Mouse (Mus musculus) liver, adult 2 months (tissue): ENCODE data around the gene Rgmb. TPM values are rescaled to one million over a fixed set of nuclear protein-coding genes. Genes with fewer than 3 reads are reported as not detected.

Experiments
- DNase-seq: peaks from one replicate; pipeline ENCODE4 v3.0.0-alpha.2; 2011; ENCODE audit warnings: low read depth, low spot score; ENCODE audit errors: extremely low read depth
- H3K27ac ChIP-seq: fragments of 200-500 bp; replicated peaks from 2 replicates; pipeline ENCODE4 v1.5.1; 2012; ENCODE audit warnings: low read depth, mild to moderate bottlenecking, control low read depth, inconsistent platforms, low read length; ENCODE audit not compliant: insufficient read depth
- H3K27me3 ChIP-seq: fragments of 200-500 bp; 2 replicates; pipeline ENCODE4 v1.6.1; 2012; ENCODE audit warnings: mild to moderate bottlenecking, moderate library complexity, low read length, inconsistent platforms; ENCODE audit not compliant: control insufficient read depth, insufficient read depth
- H3K36me3 ChIP-seq: fragments of 200-500 bp; 2 replicates; pipeline ENCODE4 v1.6.1; 2012; ENCODE audit warnings: low read length, inconsistent platforms; ENCODE audit not compliant: control insufficient read depth, insufficient read depth
- H3K4me1 ChIP-seq: fragments of 200-500 bp; 2 replicates; pipeline ENCODE4 v1.6.1; 2011; ENCODE audit warnings: low read length; ENCODE audit not compliant: control insufficient read depth, insufficient read depth
- H3K4me3 ChIP-seq: fragments of 200-500 bp; 2 replicates; pipeline ENCODE4 v1.5.1; 2011; ENCODE audit warnings: low read depth, mild to moderate bottlenecking, control low read depth, low read length, moderate library complexity; ENCODE audit not compliant: insufficient read depth
- H3K79me2 ChIP-seq: fragments of 200-500 bp; 2 replicates; pipeline ENCODE4 v1.6.1; 2012; ENCODE audit warnings: inconsistent platforms, mild to moderate bottlenecking, low read length, moderate library complexity; ENCODE audit not compliant: control insufficient read depth, insufficient read depth
- H3K9ac ChIP-seq: fragments of 200-500 bp; 2 replicates; pipeline ENCODE4 v1.6.1; 2012; ENCODE audit warnings: low read depth, mild to moderate bottlenecking, control low read depth, inconsistent platforms, low read length
- CTCF ChIP-seq: fragments of 200-500 bp; IDR thresholded peaks from 2 replicates; pipeline ENCODE4 v1.5.1; 2011; ENCODE audit warnings: low read depth, low read length, control low read depth
- POLR2A ChIP-seq: fragments of 200-500 bp; IDR thresholded peaks from 2 replicates; pipeline ENCODE4 v1.6.1; 2011; ENCODE audit warnings: low read length, control low read depth; ENCODE audit not compliant: insufficient read depth; ENCODE audit errors: extremely low read depth
- WGBS: fragments of 180-500 bp; shearing (Covaris S2); methylation state at CpG from one replicate; pipeline ENCODE4 v1.1.7; 2018; 5-methylcytosine and 5-hydroxymethylcytosine counted together
- polyA plus RNA-seq: library from polyadenylated mRNA; depleted of rRNA; stranded (reverse); fragments of >200 nt; gene quantifications from 2 replicates; pipeline ENCODE4 v1.2.3, GENCODE M21; 2012
- total RNA-seq: library from RNA; depleted of rRNA; stranded (reverse); fragments of >200 nt; gene quantifications from 2 replicates; pipeline ENCODE4 v1.2.3, GENCODE M21; 2014

Rgmb gene
- total and polyA plus RNA-seq, 2 experiments = 1.6 to 1.7 TPM

- no peak for TF ChIP-seq POLR2A
- TF ChIP-seq CTCF = no peak
- Histone ChIP-seq H3K27ac (no peak overlapping the region), H3K4me3 (no peak overlapping the region), H3K4me1 (peaks cover 3% of the 10 kb centered on the region; the same call in 1 of the 2 replicates), H3K79me2 (0 out of 2 replicates have a peak, but pooled peaks cover 7% of the 10 kb centered on the region), H3K9ac (no peak overlapping the region), H3K36me3 (no peaks in the 10 kb centered on the region), H3K27me3 (peaks cover 19% of the 10 kb centered on the region)
- WGBS = 6% methylated on average over 20 of the region's 20 CpGs
- no peak for DNase-seq
Observed at GRCm38 (mm10) chr17:15829198-15830170, 1.4 kb downstream of the Rgmb start.

- 64% methylated on average over 8 of the region's 8 CpGs for WGBS
Observed at GRCm38 (mm10) chr17:15828131-15828917, 2.5 kb downstream of the Rgmb start.

GRCm38 (mm10) chr17:15826928-15827327 is 3.9 kb downstream of the Rgmb start:
- no peak for DNase-seq
- Histone ChIP-seq H3K27me3 (peaks cover 16% of the 10 kb centered on the region), H3K4me3 (peak overlapping the region; percentile 34), H3K27ac (no peak overlapping the region; the same call in 1 of the 2 replicates), H3K36me3 (no peaks in the 10 kb centered on the region), H3K4me1 (peaks cover 5% of the 10 kb centered on the region; the same call in 1 of the 2 replicates), H3K9ac (peak overlapping the region; percentile 32), H3K79me2 (peaks cover 13% of the 10 kb centered on the region; the same call in 1 of the 2 replicates)
- TF ChIP-seq POLR2A = no peak
- TF ChIP-seq CTCF = no peak
- WGBS = 1% methylated on average over 18 of the region's 18 CpGs

More at GRCm38 (mm10) chr17:15828131-15828917, 2.5 kb downstream of the Rgmb start:
- Histone ChIP-seq H3K4me3 (no peak overlapping the region), H3K9ac (no peak overlapping the region), H3K27ac (no peak overlapping the region), H3K79me2 (peaks cover 13% of the 10 kb centered on the region; the same call in 1 of the 2 replicates), H3K27me3 (peaks cover 18% of the 10 kb centered on the region), H3K36me3 (no peaks in the 10 kb centered on the region), H3K4me1 (peaks cover 5% of the 10 kb centered on the region; the same call in 1 of the 2 replicates)
- no peak for DNase-seq
- no peak for TF ChIP-seq POLR2A
- no peak for TF ChIP-seq CTCF

- Histone ChIP-seq H3K27ac (peak overlapping the region; percentile 41; the same call in 1 of the 2 replicates), H3K4me1 (peaks cover 5% of the 10 kb centered on the region; the same call in 1 of the 2 replicates), H3K36me3 (no peaks in the 10 kb centered on the region), H3K9ac (peak overlapping the region; percentile 83), H3K27me3 (peaks cover 16% of the 10 kb centered on the region), H3K4me3 (peak overlapping the region; percentile 86), H3K79me2 (peaks cover 13% of the 10 kb centered on the region; the same call in 1 of the 2 replicates)
- TF ChIP-seq POLR2A (peak; percentile 82), CTCF (no peak)
- 1% methylated on average over 34 of the region's 34 CpGs for WGBS
- peak; percentile 83 for DNase-seq
Observed at GRCm38 (mm10) chr17:15826444-15826909, 4.4 kb downstream of the Rgmb start.

- 1% methylated on average over 99 of the region's 102 CpGs for WGBS
- peaks cover 16% of the 10 kb centered on the region; the same call in 1 of the 2 replicates for H3K79me2 ChIP-seq
- peak overlapping the region; percentile 41; the same call in 1 of the 2 replicates for H3K27ac ChIP-seq
- TF ChIP-seq POLR2A = no peak
- TF ChIP-seq CTCF = no peak; the same call in 1 of the 2 replicates
- 0 out of 2 replicates have a peak, but pooled peaks cover 2% of the 10 kb centered on the region for H3K4me1 ChIP-seq
- no peak for DNase-seq
- H3K27me3 ChIP-seq = peaks cover 10% of the 10 kb centered on the region
- peak overlapping the region; percentile 86 for H3K4me3 ChIP-seq
- peak overlapping the region; percentile 83 for H3K9ac ChIP-seq
- no peaks in the 10 kb centered on the region for H3K36me3 ChIP-seq
Observed at GRCm38 (mm10) chr17:15825481-15826396, 5.1 kb downstream of the Rgmb start.
